Comparison of ENCODE assay signal across 8 mouse cellular contexts in genomic region chr1:74028881-74029266, GRCm38 (mm10).
DNase-seq lines count a peak whose midpoint lies in the region; TF ChIP-seq lines count a peak whose summit lies in the region.

No protein-coding gene starts in this region.

- H3K36me3 ChIP-seq in kidney, adult 2 months (ENCODE audit: control insufficient read depth, insufficient read depth, low read length) = no peaks in the 10 kb centered on the region; the same call in 1 of the 2 replicates
- no peaks in the 10 kb centered on the region for H3K36me3 ChIP-seq in myocyte (ENCODE audit: control insufficient read depth, insufficient read depth)

- H3K27me3 ChIP-seq in kidney, adult 2 months (replicated peaks; ENCODE audit: control insufficient read depth, insufficient read depth, low read length) = no peaks in the 10 kb centered on the region
- no peaks in the 10 kb centered on the region for H3K27me3 ChIP-seq in myocyte (ENCODE audit: control insufficient read depth, insufficient read depth, insufficient read length)

- no peak for TF ChIP-seq POLR2A in kidney, adult 2 months (IDR thresholded peaks at IDR 0.05; ENCODE audit: low read depth, low read length)
- no peak for TF ChIP-seq POLR2A in embryonic fibroblast, embryonic 13.5 days (IDR thresholded peaks at IDR 0.05; ENCODE audit: low read depth, low read length)
- TF ChIP-seq POLR2A in myocyte (IDR thresholded peaks at IDR 0.05; ENCODE audit: insufficient read length, low read depth) = no peak

- DNase-seq in kidney, adult 2 months = peak; percentile 79
- DNase-seq in kidney, adult 8-10 months = no peak
- peak; percentile 67 for DNase-seq in heart, postnatal 25 days (ENCODE audit: low spot score)
- no peak for DNase-seq in embryo, embryonic 9.5 days (ENCODE audit: extremely low spot score)
- no peak for DNase-seq in right cerebral cortex, postnatal 25 days
- no peak for DNase-seq in layer of hippocampus, postnatal 25 days (ENCODE audit: extremely low spot score in 1 of 2, low spot score in 1 of 2)

- no peak for TF ChIP-seq CTCF in kidney, adult 2 months (conservative IDR thresholded peaks at IDR 0.05; ENCODE audit: insufficient read depth, insufficient read length, low read depth, low read length)
- no peak for TF ChIP-seq CTCF in embryonic fibroblast, embryonic 13.5 days (IDR thresholded peaks at IDR 0.05; ENCODE audit: borderline replicate concordance, insufficient read depth, low read length)

- peak overlapping the region; percentile 10; the same call in 1 of the 2 replicates for H3K4me3 ChIP-seq in kidney, adult 2 months (ENCODE audit: insufficient read depth, low read depth, low read length)
- H3K4me3 ChIP-seq in embryonic fibroblast, embryonic 13.5 days (ENCODE audit: insufficient read depth, low read length) = no peak overlapping the region
- H3K4me3 ChIP-seq in myocyte = no peak overlapping the region

- 12% methylated on average over 5 of the region's 5 CpGs for WGBS in kidney, adult 2 months

- peak overlapping the region; percentile 72 for H3K4me2 ChIP-seq in myocyte (ENCODE audit: low read depth)

- intact Hi-C loops in heart, postnatal 25 days (cut with DNase I) = loop anchor here (1.0 kb wide), 1 partner anchor 41 kb away; no protein-coding TSS in a partner anchor

- H3K79me2 ChIP-seq in myocyte (ENCODE audit: control insufficient read depth, insufficient read depth) = peaks cover 74% of the 10 kb centered on the region

- H3ac ChIP-seq in myocyte (ENCODE audit: control insufficient read depth, insufficient read length) = no peak overlapping the region

- H3K4me1 ChIP-seq in kidney, adult 2 months (ENCODE audit: control insufficient read depth, insufficient read depth, low read length) = peaks cover 87% of the 10 kb centered on the region
- H3K4me1 ChIP-seq in embryonic fibroblast, embryonic 13.5 days (ENCODE audit: control insufficient read depth, insufficient read depth, low read length) = peaks cover 65% of the 10 kb centered on the region

- H3K27ac ChIP-seq in kidney, adult 2 months (ENCODE audit: insufficient read depth, low read depth, low read length) = peak overlapping the region; percentile 96
- H3K27ac ChIP-seq in embryonic fibroblast, embryonic 13.5 days (ENCODE audit: insufficient read depth, low read length) = peak overlapping the region; percentile 78

TF ChIP-seq in myocyte, 11 proteins besides CTCF, POLR2A, EP300 and RAD21:
- TF ChIP-seq POLR2AphosphoS2 (IDR thresholded peaks at IDR 0.05; ENCODE audit: insufficient read length, low read depth) = no peak
- no peak for TF ChIP-seq E2F4 (IDR thresholded peaks at IDR 0.05; ENCODE audit: insufficient read depth)
- peak in 2 of 3 experiments; percentile 16 to 77 for TF ChIP-seq MYOG (IDR thresholded peaks at IDR 0.05; ENCODE audit: control insufficient read depth in 1 of 3, insufficient read depth in 1 of 3, insufficient read length in 2 of 3, low read depth in 2 of 3)
- no peak for TF ChIP-seq CEBPB (IDR thresholded peaks at IDR 0.05; ENCODE audit: insufficient read depth, poor library complexity, severe bottlenecking)
- TF ChIP-seq REST (IDR thresholded peaks at IDR 0.05; ENCODE audit: insufficient read depth, insufficient read length) = no peak
- TF ChIP-seq TCF12 (IDR thresholded peaks at IDR 0.05; ENCODE audit: insufficient read depth, poor library complexity, severe bottlenecking) = peak; percentile 61
- no peak for TF ChIP-seq SRF (IDR thresholded peaks at IDR 0.05; ENCODE audit: control insufficient read depth, insufficient read length, low read depth)
- peak in 1 of 3 experiments; percentile 83 for TF ChIP-seq MYOD1 (IDR thresholded peaks at IDR 0.05; ENCODE audit: control insufficient read depth in 1 of 3, insufficient read length in 2 of 3, low read depth in 2 of 3)
- peak; percentile 42 for TF ChIP-seq TCF3 (IDR thresholded peaks at IDR 0.05; ENCODE audit: insufficient read length, low read depth)
- TF ChIP-seq MAX (IDR thresholded peaks at IDR 0.05; ENCODE audit: low read depth) = no peak
- no peak for TF ChIP-seq USF1 (IDR thresholded peaks at IDR 0.05; ENCODE audit: low read depth)

Comparison
In these comparisons a context has a peak if more than half of its experiments do, and no peak if none do; other contexts are left out.
1. DNase-seq: peak in kidney, adult 2 months (single experiment) and heart, postnatal 25 days (single experiment); none in kidney, adult 8-10 months (0 of 2), embryo, embryonic 9.5 days (single experiment), right cerebral cortex, postnatal 25 days (single experiment) and layer of hippocampus, postnatal 25 days (0 of 2).